Mouse (Mus musculus) liver, embryonic 11.5 days (tissue): ENCODE measurements at regions not wholly inside any gene's neighbourhood (a gene's known extent, or its start where the extent isn't known, plus 50 kb on each side); places are given as distances from the start of the nearest gene placed in this dataset.

Source experiments
- ATAC-seq: fragments of 200-750 bp; cut with Nextera tagmentation; replicated peaks from 2 replicates; pipeline ENCODE4 v1.8.0; 2017; ENCODE audit warnings: moderate number of reproducible peaks, mild to moderate bottlenecking, moderate TSS enrichment, moderate library complexity; ENCODE audit not compliant: low FRiP score
- DNase-seq: peaks from one replicate; pipeline ENCODE4 v3.0.0-alpha.2; 2017; ENCODE audit warnings: low spot score
- H3K27ac ChIP-seq: fragments of 300-500 bp; sonication (generic); 2 replicates; pipeline ENCODE4 v1.5.1; 2014; ENCODE audit warnings: mild to moderate bottlenecking, low read depth, low read length, control low read depth
- H3K27me3 ChIP-seq: fragments of 300-500 bp; sonication (generic); replicated peaks from 2 replicates; pipeline ENCODE4 v1.6.1; 2014; ENCODE audit warnings: low read length, mixed read lengths; ENCODE audit not compliant: control insufficient read depth, insufficient read depth
- H3K36me3 ChIP-seq: fragments of 300-500 bp; sonication (generic); 2 replicates; pipeline ENCODE4 v1.6.1; 2014; ENCODE audit warnings: mild to moderate bottlenecking, low read length, moderate library complexity, mixed read lengths; ENCODE audit not compliant: control insufficient read depth, insufficient read depth
- H3K4me1 ChIP-seq: fragments of 300-500 bp; sonication (generic); replicated peaks from 2 replicates; pipeline ENCODE4 v1.6.1; 2014; ENCODE audit warnings: low read length, mixed read lengths; ENCODE audit not compliant: control insufficient read depth, insufficient read depth
- H3K4me2 ChIP-seq: fragments of 300-500 bp; sonication (generic); 2 replicates; pipeline ENCODE4 v1.6.1; 2014; ENCODE audit warnings: mild to moderate bottlenecking, control low read depth, moderate library complexity
- H3K4me3 ChIP-seq: fragments of 300-500 bp; sonication (generic); 2 replicates; pipeline ENCODE4 v1.5.1; 2014; ENCODE audit warnings: low read depth, low read length, control low read depth
- H3K9ac ChIP-seq: fragments of 300-500 bp; sonication (generic); 2 replicates; pipeline ENCODE4 v1.6.1; 2014; ENCODE audit warnings: low read depth, low read length, control low read depth
- H3K9me3 ChIP-seq: fragments of 300-500 bp; sonication (generic); 2 replicates; pipeline ENCODE4 v1.6.1; 2016; ENCODE audit warnings: low read length, inconsistent platforms, mixed read lengths; ENCODE audit not compliant: control insufficient read depth
- WGBS: fragments of 180-500 bp; shearing (Covaris S2); extraction: QIAGEN DNeasy Blood & Tissue Kit; methylation state at CpG from one replicate; pipeline ENCODE4 v1.1.7; 2014; 5-methylcytosine and 5-hydroxymethylcytosine counted together

DNA sequence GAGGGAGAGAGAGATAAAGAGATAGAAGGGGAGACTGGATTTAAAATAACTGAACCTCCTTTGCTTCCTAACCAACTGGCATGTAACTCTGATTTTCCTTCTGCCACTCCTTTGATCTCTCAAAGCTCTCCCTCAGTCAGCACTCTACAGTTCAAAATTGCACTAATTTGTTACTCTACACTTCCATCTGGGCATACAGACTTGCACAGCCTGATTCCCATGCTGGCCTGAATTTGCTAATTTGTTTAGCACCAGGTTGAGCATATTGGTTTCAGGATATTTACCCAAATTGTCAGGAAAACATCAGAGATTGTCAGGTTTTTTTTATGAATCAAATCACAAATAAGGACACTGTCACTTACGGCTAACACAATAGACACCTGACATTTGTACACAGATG, 125.9 kb upstream of the Tapt1 start:
- Histone ChIP-seq H3K27ac (no peak overlapping the region), H3K9me3 (no peaks in the 10 kb centered on the region), H3K4me3 (no peak overlapping the region), H3K27me3 (no peaks in the 10 kb centered on the region), H3K4me1 (no peaks in the 10 kb centered on the region), H3K4me2 (no peak overlapping the region), H3K9ac (no peak overlapping the region), H3K36me3 (no peaks in the 10 kb centered on the region)
- no peak for ATAC-seq
- DNase-seq = no peak
- WGBS = 88% methylated on average over 1 of the region's 1 CpGs

DNA sequence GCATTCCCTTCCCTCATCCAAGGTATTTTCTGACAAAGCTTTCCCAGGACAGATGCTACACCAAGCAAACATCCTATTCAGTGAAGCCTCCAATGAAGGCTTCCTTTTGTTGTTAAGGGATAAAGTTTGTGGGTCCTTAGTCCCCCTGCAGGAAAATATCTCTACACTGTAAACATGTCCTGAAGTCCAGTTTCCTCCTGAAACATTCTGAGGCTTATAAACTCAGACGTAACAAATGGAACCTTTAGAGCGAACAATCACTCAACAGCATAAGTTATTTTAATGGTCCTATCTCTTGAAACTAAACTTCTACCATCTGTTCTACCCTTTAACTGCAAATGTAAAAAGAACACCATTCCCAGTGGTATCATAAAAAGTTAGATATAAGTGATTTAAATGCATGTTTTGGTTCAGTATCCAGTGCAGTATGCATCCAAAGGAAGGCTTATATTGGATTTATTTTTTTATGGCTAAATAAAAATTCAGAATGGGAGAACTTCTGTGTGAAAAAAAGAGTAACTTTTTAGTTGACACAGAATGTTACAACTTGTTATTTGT, 115.1 kb upstream of the Tapt1 start:
- H3K27me3 ChIP-seq = no peaks in the 10 kb centered on the region
- no peaks in the 10 kb centered on the region for H3K36me3 ChIP-seq
- no peaks in the 10 kb centered on the region for H3K9me3 ChIP-seq
- DNase-seq = no peak
- no peak overlapping the region for H3K27ac ChIP-seq
- no peak overlapping the region for H3K4me2 ChIP-seq
- ATAC-seq = no peak
- no peak overlapping the region for H3K4me3 ChIP-seq
- H3K4me1 ChIP-seq = no peaks in the 10 kb centered on the region
- 86% methylated on average over 2 of the region's 2 CpGs for WGBS
- H3K9ac ChIP-seq = no peak overlapping the region

DNA sequence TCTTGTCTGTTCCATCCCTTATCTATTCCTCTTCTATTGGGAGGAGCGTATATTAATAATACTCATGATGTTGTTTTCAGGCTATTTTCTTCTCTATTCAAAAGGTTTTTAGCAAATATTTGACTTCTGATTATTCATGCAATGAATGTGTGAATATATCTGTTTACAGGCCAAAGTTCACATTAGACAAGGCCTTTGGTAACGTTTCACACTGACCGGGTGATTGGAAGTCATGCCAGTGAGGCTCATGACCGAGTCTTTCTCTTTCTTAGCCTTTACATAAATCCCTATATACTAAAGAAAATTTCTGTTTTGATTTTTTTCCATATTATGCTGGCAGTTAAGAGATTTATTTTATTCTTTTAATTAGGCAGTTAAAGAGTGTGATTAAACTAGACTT, 112.2 kb upstream of the Tapt1 start:
- no peak overlapping the region for H3K4me2 ChIP-seq
- no peak overlapping the region for H3K4me3 ChIP-seq
- H3K36me3 ChIP-seq = no peaks in the 10 kb centered on the region
- no peak overlapping the region for H3K9ac ChIP-seq
- WGBS = 78% methylated on average over 4 of the region's 4 CpGs
- ATAC-seq = no peak
- no peak for DNase-seq
- no peak overlapping the region for H3K27ac ChIP-seq
- no peaks in the 10 kb centered on the region for H3K4me1 ChIP-seq
- H3K27me3 ChIP-seq = no peaks in the 10 kb centered on the region
- no peaks in the 10 kb centered on the region for H3K9me3 ChIP-seq

DNA sequence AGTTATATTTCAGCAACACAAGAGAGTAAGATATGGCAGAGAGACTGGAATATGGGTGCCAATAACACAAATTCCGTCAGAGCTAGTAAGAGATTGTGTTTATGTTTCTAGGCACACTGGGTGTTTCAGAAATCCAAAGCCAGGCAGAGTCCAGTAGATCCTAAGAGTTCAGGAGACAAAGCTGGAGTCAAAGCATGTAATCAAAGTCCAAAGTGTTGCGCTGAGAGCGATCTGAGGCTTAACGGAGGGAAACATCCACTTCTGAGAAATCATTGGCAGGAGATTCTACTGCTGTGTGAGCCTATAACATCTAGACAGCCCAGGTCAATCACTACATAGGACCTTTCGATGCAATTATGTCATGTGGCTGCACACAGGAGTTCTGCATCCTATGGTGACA, 109.3 kb upstream of the Tapt1 start:
- no peak overlapping the region for H3K27ac ChIP-seq
- H3K4me2 ChIP-seq = no peak overlapping the region
- H3K9me3 ChIP-seq = no peaks in the 10 kb centered on the region
- no peak for DNase-seq
- no peaks in the 10 kb centered on the region for H3K4me1 ChIP-seq
- no peak overlapping the region for H3K4me3 ChIP-seq
- no peak for ATAC-seq
- H3K9ac ChIP-seq = no peak overlapping the region
- H3K27me3 ChIP-seq = no peaks in the 10 kb centered on the region
- WGBS = 87% methylated on average over 5 of the region's 5 CpGs
- no peaks in the 10 kb centered on the region for H3K36me3 ChIP-seq

DNA sequence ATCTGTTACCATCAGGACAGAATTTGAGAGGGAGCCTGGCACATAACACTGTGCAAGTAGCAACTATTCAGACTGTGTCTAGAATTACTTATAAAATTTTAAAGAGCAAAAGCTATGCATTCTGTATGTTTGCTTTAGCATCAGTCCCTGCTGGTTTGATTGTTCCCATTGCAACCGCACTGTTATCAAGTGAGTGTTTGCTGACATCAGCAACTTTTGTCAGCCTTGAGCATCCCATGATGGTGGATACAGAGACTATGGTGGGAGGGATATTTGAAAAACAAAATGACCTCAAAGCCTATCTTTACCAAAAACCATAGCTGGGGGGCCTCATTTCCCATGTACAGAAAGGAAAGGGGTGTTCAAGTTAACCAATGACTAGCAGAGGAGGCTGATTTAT, 93.2 kb upstream of the Tapt1 start:
- Histone ChIP-seq H3K9ac (no peak overlapping the region), H3K27me3 (no peaks in the 10 kb centered on the region), H3K27ac (no peak overlapping the region), H3K4me2 (no peak overlapping the region), H3K9me3 (no peaks in the 10 kb centered on the region), H3K36me3 (no peaks in the 10 kb centered on the region), H3K4me1 (no peaks in the 10 kb centered on the region), H3K4me3 (no peak overlapping the region)
- DNase-seq (no peak), ATAC-seq (no peak)
- 68% methylated on average over 1 of the region's 1 CpGs for WGBS

DNA sequence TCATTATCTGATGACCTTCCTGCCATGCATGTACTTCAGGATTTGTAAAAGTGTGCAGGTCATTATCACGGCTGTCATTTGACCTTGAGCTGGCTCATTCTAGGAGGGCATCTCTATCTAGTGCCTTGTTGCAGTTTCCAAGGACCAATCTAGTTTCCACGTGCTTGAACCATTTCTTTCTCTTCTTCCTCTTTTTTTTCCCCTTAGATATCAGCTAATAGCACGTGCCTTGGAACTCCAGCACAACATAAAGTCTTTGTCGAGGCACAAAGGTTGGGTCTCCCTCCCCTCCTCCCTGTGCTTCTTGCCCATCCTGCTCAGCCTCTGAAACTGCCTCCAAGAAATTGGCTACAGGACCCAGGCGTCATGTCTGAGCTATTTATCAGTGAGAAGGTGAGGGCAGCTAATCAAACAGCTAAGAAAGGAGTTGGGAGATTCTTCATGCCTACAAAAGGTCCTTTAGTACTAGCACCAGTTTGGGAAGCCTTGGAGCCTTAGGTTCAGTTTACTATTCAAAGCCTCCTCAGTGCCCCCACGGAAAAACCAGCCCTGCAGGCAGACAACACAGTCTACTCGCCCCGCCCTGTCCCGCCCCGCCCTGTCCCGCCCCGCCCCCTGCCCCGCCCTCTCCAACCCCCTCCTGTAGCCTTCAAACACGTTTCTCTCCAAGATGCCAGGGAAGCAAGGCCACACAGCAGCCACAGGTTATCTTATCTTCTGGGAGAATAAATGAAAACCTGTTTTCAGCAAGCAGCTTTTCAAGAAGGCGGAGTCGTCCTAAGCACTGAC, 80.5 kb upstream of the Tapt1 start:
- WGBS = 13% methylated on average over 16 of the region's 16 CpGs
- H3K36me3 ChIP-seq = no peaks in the 10 kb centered on the region
- H3K9ac ChIP-seq = no peak overlapping the region
- no peak overlapping the region for H3K4me3 ChIP-seq
- H3K27me3 ChIP-seq = no peaks in the 10 kb centered on the region
- ATAC-seq (no peak), DNase-seq (no peak)
- H3K4me1 ChIP-seq = no peaks in the 10 kb centered on the region
- H3K27ac ChIP-seq = no peak overlapping the region
- peak overlapping the region; percentile 31; the same call in 1 of the 2 replicates for H3K4me2 ChIP-seq
- no peaks in the 10 kb centered on the region for H3K9me3 ChIP-seq

DNA sequence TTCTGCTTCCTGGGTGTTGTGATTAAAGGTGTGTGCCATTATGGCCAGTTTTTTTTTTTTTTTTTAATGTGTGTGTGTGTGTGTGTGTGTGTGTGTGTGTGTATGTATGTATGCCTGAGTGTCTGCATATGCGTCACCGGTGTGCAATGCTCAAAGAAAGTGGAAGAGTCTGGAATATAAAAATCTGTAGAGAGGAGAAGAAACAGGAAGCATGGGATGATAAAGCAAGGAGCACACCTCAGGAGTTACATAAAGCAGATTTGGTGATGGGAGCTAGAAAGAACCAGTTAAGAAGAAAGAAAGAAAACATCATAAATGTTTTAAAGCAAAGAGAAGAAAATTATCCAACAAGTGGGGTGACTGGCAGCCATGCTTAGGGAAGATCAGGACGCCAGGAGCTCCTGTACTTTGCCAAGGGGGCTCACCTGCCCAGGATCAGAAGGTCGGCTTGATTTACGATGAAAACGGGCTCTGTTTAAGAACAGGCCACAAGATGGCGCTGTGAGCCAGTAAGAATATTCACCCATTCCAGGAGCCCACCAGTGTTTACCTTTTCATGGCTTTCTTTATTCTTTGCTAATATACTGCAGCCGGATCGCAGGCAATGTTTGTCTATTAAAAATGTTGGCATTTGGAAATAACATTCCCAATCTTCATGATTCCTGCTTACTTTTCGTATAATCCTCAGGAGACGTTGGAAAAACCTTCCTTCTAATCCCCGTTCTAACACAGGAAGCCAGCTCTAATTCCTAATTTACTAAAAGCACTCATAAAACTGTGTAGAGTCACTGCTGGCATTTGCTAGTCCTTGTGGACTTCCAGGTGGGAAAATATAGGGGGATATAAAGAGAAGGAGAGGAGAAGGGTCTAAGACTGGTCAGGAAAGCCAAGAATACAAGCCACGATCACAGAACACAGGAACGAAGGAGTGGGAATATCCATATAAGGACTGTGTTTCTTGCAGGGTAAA, 77.7 kb upstream of the Tapt1 start:
- Histone ChIP-seq H3K9ac (no peak overlapping the region), H3K27ac (no peak overlapping the region), H3K36me3 (no peaks in the 10 kb centered on the region), H3K4me1 (no peaks in the 10 kb centered on the region), H3K4me3 (no peak overlapping the region), H3K9me3 (no peaks in the 10 kb centered on the region), H3K4me2 (no peak overlapping the region), H3K27me3 (no peaks in the 10 kb centered on the region)
- DNase-seq = peak; percentile 52
- no peak for ATAC-seq
- WGBS = 36% methylated on average over 14 of the region's 14 CpGs

DNA sequence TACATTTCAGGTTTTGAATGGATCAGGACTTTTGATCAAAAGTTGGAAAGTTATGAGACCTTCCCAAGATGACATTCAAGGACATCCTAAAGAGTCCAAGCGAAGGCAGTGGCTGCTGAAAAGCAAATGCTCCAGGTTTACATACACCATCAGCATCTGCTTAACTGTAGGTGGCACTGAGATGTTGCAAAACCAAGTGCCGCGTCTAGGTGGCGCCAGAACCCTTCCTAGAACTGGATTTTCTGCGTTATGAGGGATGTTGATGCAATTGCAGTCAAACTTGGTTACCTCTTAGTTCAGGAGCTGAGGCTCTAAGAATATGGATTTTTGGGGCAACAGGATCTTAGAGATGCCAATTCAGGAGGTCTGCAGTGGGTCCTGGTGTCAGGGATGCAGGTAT, 58.0 kb upstream of the Tapt1 start:
- Histone ChIP-seq H3K4me2 (no peak overlapping the region), H3K27me3 (no peaks in the 10 kb centered on the region), H3K9me3 (no peaks in the 10 kb centered on the region), H3K9ac (no peak overlapping the region), H3K27ac (no peak overlapping the region), H3K36me3 (no peaks in the 10 kb centered on the region), H3K4me3 (no peak overlapping the region), H3K4me1 (no peaks in the 10 kb centered on the region)
- 14% methylated on average over 5 of the region's 5 CpGs for WGBS
- no peak for ATAC-seq
- no peak for DNase-seq
